Mouse (Mus musculus): ENCODE data around the gene Rapgefl1. TPM values are rescaled to one million over a fixed set of nuclear protein-coding genes. Genes with fewer than 3 reads are reported as not detected.

Gene Rapgefl1
- total RNA-seq, 2 experiments from 2014 or later, result 0.93 to 1.6 TPM

GRCm38 (mm10) chr11:98858759-98859731 is 22.5 kb downstream of the Rapgefl1 start:
- peak; percentile 94 for DNase-seq

- peak; percentile 97 for DNase-seq
Observed at GRCm38 (mm10) chr11:98863028-98863750, 26.6 kb downstream of the Rapgefl1 start, which contains the start of gene Wipf2. Gene Wipf2, plus strand, starts transcription at chr11:98863638.

GRCm38 (mm10) chr11:98863751-98864429 is 27.3 kb downstream of the Rapgefl1 start:
- DNase-seq, result no peak

DNA sequence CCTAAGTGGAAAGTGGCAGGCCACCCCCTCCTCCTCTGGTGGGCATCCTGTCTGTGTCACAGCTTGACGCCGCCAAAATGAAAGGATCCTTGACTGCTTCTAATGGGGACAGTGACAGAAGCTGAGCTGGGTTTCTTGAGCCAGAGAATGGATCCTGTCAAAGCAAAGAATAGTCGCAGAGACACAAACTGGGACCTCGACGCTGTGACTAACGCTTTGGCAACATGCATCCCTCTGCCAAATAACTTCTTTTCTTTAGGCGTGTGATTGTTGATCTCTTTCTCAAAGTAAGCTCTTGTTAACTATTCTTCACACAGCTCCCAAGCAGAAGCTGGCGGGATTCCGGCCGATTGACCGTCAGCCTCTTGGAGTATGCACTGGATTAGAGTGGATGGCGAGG is 30.7 kb downstream of the Rapgefl1 start:
- no peak for DNase-seq

GRCm38 (mm10) chr11:98869906-98870305 is 33.3 kb downstream of the Rapgefl1 start:
- DNase-seq, result no peak

GRCm38 (mm10) chr11:98870791-98871190 is 34.2 kb downstream of the Rapgefl1 start:
- no peak for DNase-seq

DNA sequence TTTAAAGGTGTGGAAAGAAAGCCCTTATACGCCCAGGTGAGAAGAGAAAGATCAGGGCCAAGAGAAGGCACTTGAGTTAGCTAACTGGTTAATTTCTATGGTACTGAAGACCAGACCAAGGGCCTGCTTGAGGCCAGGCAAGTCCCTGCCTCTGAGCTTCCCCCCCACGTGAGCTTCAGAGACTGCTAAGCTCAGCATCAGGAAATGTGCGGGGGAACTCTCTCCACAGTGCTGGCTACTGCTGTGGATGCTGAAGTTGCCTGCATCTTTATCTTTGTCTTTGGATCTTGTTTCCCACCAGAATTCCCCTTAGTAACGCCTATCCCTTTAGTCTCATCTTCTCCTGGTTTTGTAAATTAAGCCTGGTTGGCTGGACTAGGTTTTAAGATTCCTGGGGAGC is 34.8 kb downstream of the Rapgefl1 start:
- no peak for DNase-seq

- peak; percentile 21 for DNase-seq
Observed at GRCm38 (mm10) chr11:98872040-98872439, 35.5 kb downstream of the Rapgefl1 start.

DNA sequence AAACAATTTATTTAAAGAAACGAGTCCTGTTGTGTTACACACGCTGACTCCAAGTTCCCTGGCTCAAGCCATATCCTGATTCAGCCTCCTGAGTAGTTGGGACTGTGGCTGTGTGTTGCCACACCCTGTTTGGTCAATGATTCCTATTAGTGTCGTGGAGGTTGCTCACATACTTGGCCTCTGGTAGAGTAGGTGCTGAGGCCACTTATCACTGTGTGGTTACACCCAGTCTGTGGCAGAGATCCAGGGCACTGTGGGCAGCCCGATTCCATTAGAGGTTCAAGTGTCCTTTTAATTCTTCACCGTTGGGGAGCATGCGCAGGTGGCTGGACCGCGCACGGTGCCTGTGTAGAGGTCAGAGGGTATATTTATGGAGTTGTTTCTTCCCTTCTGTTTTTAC is 37.3 kb downstream of the Rapgefl1 start:
- no peak for DNase-seq

- DNase-seq, result no peak
Observed at GRCm38 (mm10) chr11:98877001-98877400, 40.4 kb downstream of the Rapgefl1 start.

- no peak for DNase-seq
Observed at GRCm38 (mm10) chr11:98887703-98888102, 51.1 kb downstream of the Rapgefl1 start.

- DNase-seq, result no peak
Observed at GRCm38 (mm10) chr11:98889077-98889476, 52.5 kb downstream of the Rapgefl1 start.

GRCm38 (mm10) chr11:98889977-98890376 is 53.4 kb downstream of the Rapgefl1 start:
- DNase-seq, result no peak

GRCm38 (mm10) chr11:98892426-98892825 is 55.8 kb downstream of the Rapgefl1 start:
- DNase-seq, result no peak

GRCm38 (mm10) chr11:98900529-98901125 is 64.0 kb downstream of the Rapgefl1 start:
- no peak for DNase-seq

- DNase-seq, result no peak
Observed at GRCm38 (mm10) chr11:98902621-98903245, 66.1 kb downstream of the Rapgefl1 start.

Other genes with a start within 250 kb of the Rapgefl1 start
- gene Ormdl3, start 249.4 kb upstream of the Rapgefl1 start, total RNA-seq (2021), result 100 to 1,000 TPM; 135 to 143 TPM
- gene Lrrc3c, start 238.5 kb upstream of the Rapgefl1 start, total RNA-seq (2021), result not detected
- gene Gm12355, start 211.1 kb upstream of the Rapgefl1 start, total RNA-seq (2021), result 10 to 100 TPM; 15.7 to 19.1 TPM
- 10 to 100 TPM; 12.7 to 15.4 TPM for gene Gsdma3, start 210.4 kb upstream of the Rapgefl1 start, total RNA-seq (2021)
- gene Gsdma2, start 190.0 kb upstream of the Rapgefl1 start, total RNA-seq (2021), result under 1 TPM; 0.36 to 0.51 TPM
- gene Gsdma, start 172.4 kb upstream of the Rapgefl1 start, total RNA-seq (2021), result not detected
- gene Psmd3, start 154.2 kb upstream of the Rapgefl1 start, total RNA-seq (2021), result 100 to 1,000 TPM; 111 to 123 TPM
- gene Csf3, start 135.5 kb upstream of the Rapgefl1 start, total RNA-seq (2021), result not detected
- 10 to 100 TPM; 40.4 to 58.0 TPM for gene Med24, start 107.3 kb upstream of the Rapgefl1 start, total RNA-seq (2021)
- 100 to 1,000 TPM; 135 to 184 TPM for gene Thra, start 96.1 kb upstream of the Rapgefl1 start, total RNA-seq (2021)
- 10 to 100 TPM; 15.1 to 59.6 TPM for gene Nr1d1, start 61.5 kb upstream of the Rapgefl1 start, total RNA-seq (2021)
- 10 to 100 TPM; 79.4 to 88.6 TPM for gene Msl1, start 41.3 kb upstream of the Rapgefl1 start, total RNA-seq (2021)
- gene Casc3, start 31.9 kb upstream of the Rapgefl1 start, total RNA-seq (2021), result 10 to 100 TPM; 31.9 to 35.7 TPM
- 10 to 100 TPM; 13.3 to 15.4 TPM for gene Wipf2, start 26.9 kb downstream of the Rapgefl1 start, total RNA-seq (2021)
- 1 to 10 TPM; 3.8 to 6.5 TPM for gene Cdc6, start 71.0 kb downstream of the Rapgefl1 start, total RNA-seq (2021)
- gene Rara, start 91.0 kb downstream of the Rapgefl1 start, total RNA-seq (2021), result 10 to 100 TPM; 26.2 to 34.7 TPM
- under 1 TPM; 0.45 to 0.73 TPM for gene Gjd3, start 146.2 kb downstream of the Rapgefl1 start, total RNA-seq (2021)
- 10 to 100 TPM; 54.0 to 73.1 TPM for gene Top2a, start 187.4 kb downstream of the Rapgefl1 start, total RNA-seq (2021)
- gene Igfbp4, start 204.5 kb downstream of the Rapgefl1 start, total RNA-seq (2021), result 100 to 1,000 TPM; 219 to 333 TPM

Measured in adrenal gland, postnatal 10 days (tissue).